Mouse (Mus musculus): ENCODE results near the gene Cfap74. TPM values are rescaled to one million over a fixed set of nuclear protein-coding genes. Genes with fewer than 3 reads are reported as not detected.

Cfap74 gene
- total and polyA plus RNA-seq, 3 experiments = 0.39 to 1.0 TPM; not detected in 1

GRCm38 (mm10) chr4:155368684-155369083 is 40.3 kb upstream of the Cfap74 start:
- no peaks in the 10 kb centered on the region for H3K4me1 ChIP-seq (ENCODE audit: control insufficient read depth in 1 of 2, insufficient read depth in 2 of 2, low read length in 2 of 2)
- no peak overlapping the region for H3K9ac ChIP-seq (ENCODE audit: control insufficient read depth, low read depth, low read length, poor library complexity, severe bottlenecking)
- H3K9me3 ChIP-seq (replicated peaks; ENCODE audit: insufficient read depth, low read length) = no peaks in the 10 kb centered on the region
- no peaks in the 10 kb centered on the region for H3K79me2 ChIP-seq (ENCODE audit: control insufficient read depth, insufficient read depth, low read length, poor library complexity)
- H3K27ac ChIP-seq (ENCODE audit: control insufficient read depth, low read depth, low read length) = no peak overlapping the region
- H3K27me3 ChIP-seq (ENCODE audit: control insufficient read depth in 1 of 2, insufficient read depth in 2 of 2, low read length in 2 of 2) = peaks cover 0 to 10% of the 10 kb centered on the region in 2 experiments; a peak in 2 of 4 replicates
- no peaks in the 10 kb centered on the region for H3K36me3 ChIP-seq (ENCODE audit: control insufficient read depth in 1 of 2, insufficient read depth in 2 of 2, low read length in 2 of 2)
- TF ChIP-seq SMC3 (IDR thresholded peaks at IDR 0.05; ENCODE audit: low read depth, low read length) = peak; percentile 74
- TF ChIP-seq RAD21 (IDR thresholded peaks at IDR 0.05; ENCODE audit: low read depth, low read length) = peak; percentile 72
- TF ChIP-seq CTCF (IDR thresholded peaks at IDR 0.05 in 2 of 3, conservative IDR thresholded peaks at IDR 0.05 in 1 of 3; ENCODE audit: control insufficient read depth in 1 of 3, insufficient read depth in 1 of 3, low read depth in 2 of 3, low read length in 3 of 3, poor library complexity in 1 of 3, severe bottlenecking in 1 of 3) = peak; percentile 79 to 95 (median 85)
- TF ChIP-seq ZC3H11A (IDR thresholded peaks at IDR 0.05; ENCODE audit: low read depth, low read length) = peak; percentile 47; the same call in 1 of the 2 replicates
- TF ChIP-seq JUND (IDR thresholded peaks at IDR 0.05; ENCODE audit: low read depth, low read length) = no peak
- no peak for TF ChIP-seq KAT2A (conservative IDR thresholded peaks at IDR 0.05; ENCODE audit: low read depth, low read length)
- H3K4me3 ChIP-seq (ENCODE audit: control insufficient read depth in 1 of 2, insufficient read depth in 1 of 2, low read depth in 2 of 2, low read length in 2 of 2) = no peak overlapping the region
- DNase-seq (ENCODE audit: low read depth, low spot score) = peak; percentile 55

DNA sequence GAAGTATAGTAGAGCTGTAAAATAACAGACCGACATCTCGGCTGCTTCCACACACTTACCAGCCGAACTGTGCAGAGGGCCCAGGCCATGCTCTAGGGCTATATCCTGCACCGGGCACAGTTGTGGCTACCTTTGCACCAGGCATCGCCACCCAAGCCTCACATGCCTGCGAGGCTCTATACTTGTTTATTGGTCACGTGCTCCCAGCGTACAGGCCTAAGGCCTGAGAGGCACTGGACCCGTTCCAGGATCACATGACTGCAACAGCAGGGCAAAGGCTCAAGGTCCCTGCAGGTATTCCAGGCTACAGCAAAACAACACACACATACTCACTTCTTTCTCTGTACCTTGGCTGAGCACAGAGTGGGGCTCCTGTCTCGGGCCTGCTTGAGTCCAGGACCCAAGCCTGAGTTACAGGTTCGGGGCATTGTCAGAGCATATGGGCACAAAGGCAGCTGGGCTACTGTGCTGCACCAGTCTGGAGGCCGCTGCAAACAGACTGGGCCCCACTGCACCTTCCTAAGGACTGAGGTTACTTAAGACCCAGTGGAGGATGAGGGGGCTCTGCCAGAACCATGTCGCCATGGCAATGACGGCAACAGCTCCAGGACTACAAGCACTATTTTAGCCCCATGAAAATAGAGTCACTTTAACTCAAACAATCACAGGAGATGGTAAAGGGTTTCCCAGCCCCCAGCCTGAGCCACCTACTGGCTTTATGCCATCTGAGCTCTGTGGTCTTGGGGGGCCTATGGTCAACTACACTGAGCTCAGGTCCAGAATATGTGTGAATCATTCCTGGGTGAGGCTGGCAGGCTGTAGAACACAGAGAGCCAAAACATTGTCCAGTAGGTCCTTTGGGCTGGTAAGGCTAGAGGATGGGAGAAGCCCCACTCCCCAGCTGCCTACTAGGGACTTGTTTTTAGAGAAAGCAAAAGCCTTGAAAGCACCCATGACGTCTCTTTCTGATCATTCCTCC is 38.0 kb upstream of the Cfap74 start:
- H3K27ac ChIP-seq (ENCODE audit: control insufficient read depth, low read depth, low read length) = no peak overlapping the region
- H3K27me3 ChIP-seq (ENCODE audit: control insufficient read depth in 1 of 2, insufficient read depth in 2 of 2, low read length in 2 of 2) = peaks cover 7 to 12% of the 10 kb centered on the region in 2 experiments
- H3K36me3 ChIP-seq (ENCODE audit: control insufficient read depth in 1 of 2, insufficient read depth in 2 of 2, low read length in 2 of 2) = no peaks in the 10 kb centered on the region
- no peaks in the 10 kb centered on the region for H3K9me3 ChIP-seq (replicated peaks; ENCODE audit: insufficient read depth, low read length)
- H3K9ac ChIP-seq (ENCODE audit: control insufficient read depth, low read depth, low read length, poor library complexity, severe bottlenecking) = no peak overlapping the region
- no peaks in the 10 kb centered on the region for H3K4me1 ChIP-seq (ENCODE audit: control insufficient read depth in 1 of 2, insufficient read depth in 2 of 2, low read length in 2 of 2)
- TF ChIP-seq NRF1 (IDR thresholded peaks at IDR 0.05; ENCODE audit: insufficient read depth, low read depth, low read length, poor library complexity, severe bottlenecking) = no peak
- no peak for TF ChIP-seq MYC (IDR thresholded peaks at IDR 0.05; ENCODE audit: low read depth, low read length)
- no peak for TF ChIP-seq TCF12 (IDR thresholded peaks at IDR 0.05; ENCODE audit: low read depth, low read length)
- TF ChIP-seq BHLHE40 (IDR thresholded peaks at IDR 0.05; ENCODE audit: borderline replicate concordance, low read depth, low read length) = no peak
- TF ChIP-seq ELF1 (IDR thresholded peaks at IDR 0.05; ENCODE audit: low read depth, low read length) = no peak
- TF ChIP-seq ZMIZ1 (IDR thresholded peaks at IDR 0.05; ENCODE audit: low read depth, low read length) = no peak
- TF ChIP-seq USF2 (IDR thresholded peaks at IDR 0.05; ENCODE audit: borderline replicate concordance in 1 of 2, insufficient read depth in 1 of 2, low read depth in 1 of 2, low read length in 2 of 2) = no peak
- TF ChIP-seq MXI1 (IDR thresholded peaks at IDR 0.05; ENCODE audit: low read depth, low read length) = no peak
- no peak for TF ChIP-seq E2F4 (IDR thresholded peaks at IDR 0.05; ENCODE audit: borderline replicate concordance, low read depth, low read length)
- no peak for TF ChIP-seq RAD21 (IDR thresholded peaks at IDR 0.05; ENCODE audit: low read depth, low read length)
- no peak for TF ChIP-seq GABPA (IDR thresholded peaks at IDR 0.05; ENCODE audit: low read depth, low read length)
- no peak for TF ChIP-seq HCFC1 (IDR thresholded peaks at IDR 0.05; ENCODE audit: low read depth, low read length)
- no peak for TF ChIP-seq NELFE (IDR thresholded peaks at IDR 0.05; ENCODE audit: low read depth, low read length)
- no peak for TF ChIP-seq POLR2A (IDR thresholded peaks at IDR 0.05; ENCODE audit: control insufficient read depth in 1 of 2, insufficient read depth in 1 of 2, low read depth in 1 of 2, low read length in 2 of 2, poor library complexity in 1 of 2)
- no peak for TF ChIP-seq GATA1 (IDR thresholded peaks at IDR 0.05; ENCODE audit: low read depth, low read length)
- no peak for TF ChIP-seq POLR2AphosphoS5 (IDR thresholded peaks at IDR 0.05; ENCODE audit: borderline replicate concordance, low read depth, low read length)
- TF ChIP-seq MAZ (IDR thresholded peaks at IDR 0.05; ENCODE audit: low read depth, low read length) = no peak
- no peak for TF ChIP-seq CHD1 (IDR thresholded peaks at IDR 0.05; ENCODE audit: low read depth, low read length)
- TF ChIP-seq MAFK (IDR thresholded peaks at IDR 0.05; ENCODE audit: borderline replicate concordance, low read depth, low read length) = no peak
- DNase-seq (ENCODE audit: low read depth, low spot score) = no peak
- H3K4me3 ChIP-seq (ENCODE audit: control insufficient read depth in 1 of 2, insufficient read depth in 1 of 2, low read depth in 2 of 2, low read length in 2 of 2) = no peak overlapping the region
- H3K79me2 ChIP-seq (ENCODE audit: control insufficient read depth, insufficient read depth, low read length, poor library complexity) = no peaks in the 10 kb centered on the region
